Mouse (Mus musculus): ENCODE data around the gene Lbhd1. TPM values are rescaled to one million over a fixed set of nuclear protein-coding genes. Genes with fewer than 3 reads are reported as not detected.

The Lbhd1 gene
- polyA plus RNA-seq, 1 experiment, result 0.55 TPM

- Histone ChIP-seq H3K4me1 (ENCODE audit: control insufficient read depth, insufficient read depth, insufficient read length, low read length) (peaks cover 11% of the 10 kb centered on the region; the same call in 1 of the 2 replicates), H3K36me3 (ENCODE audit: control insufficient read depth, insufficient read depth, low read length) (peaks cover 26% of the 10 kb centered on the region), H3K4me3 (ENCODE audit: low read depth, low read length) (peak overlapping the region; percentile 87), H3K27me3 (ENCODE audit: control insufficient read depth, insufficient read depth, low read length) (no peaks in the 10 kb centered on the region), H3K27ac (ENCODE audit: insufficient read depth, low read depth, low read length) (peak overlapping the region; percentile 68; the same call in 1 of the 2 replicates)
- 38% methylated on average over 10 of the region's 10 CpGs for WGBS
- TF ChIP-seq POLR2A (IDR thresholded peaks at IDR 0.05; ENCODE audit: low read depth, low read length) (no peak), CTCF (IDR thresholded peaks at IDR 0.05; ENCODE audit: extremely low read depth, insufficient read length, insufficient replicate concordance, low read depth, low read length) (no peak)
These were observed 11.2 kb upstream of the Lbhd1 start for GRCm38 (mm10) chr19:8872266-8872840.

GRCm38 (mm10) chr19:8875031-8875430 is 8.5 kb upstream of the Lbhd1 start:
- peaks cover 8% of the 10 kb centered on the region; the same call in 1 of the 2 replicates for H3K4me1 ChIP-seq (ENCODE audit: control insufficient read depth, insufficient read depth, insufficient read length, low read length)
- TF ChIP-seq POLR2A (IDR thresholded peaks at IDR 0.05; ENCODE audit: low read depth, low read length) (no peak), CTCF (IDR thresholded peaks at IDR 0.05; ENCODE audit: extremely low read depth, insufficient read length, insufficient replicate concordance, low read depth, low read length) (no peak)
- no peak overlapping the region for H3K27ac ChIP-seq (ENCODE audit: insufficient read depth, low read depth, low read length)
- no peak overlapping the region for H3K4me3 ChIP-seq (ENCODE audit: low read depth, low read length)
- H3K36me3 ChIP-seq (ENCODE audit: control insufficient read depth, insufficient read depth, low read length), result peaks cover 28% of the 10 kb centered on the region
- WGBS, result 90% methylated on average over 7 of the region's 7 CpGs
- H3K27me3 ChIP-seq (ENCODE audit: control insufficient read depth, insufficient read depth, low read length), result no peaks in the 10 kb centered on the region

- peak; percentile 82; the same call in 1 of the 2 replicates for TF ChIP-seq POLR2A (IDR thresholded peaks at IDR 0.05; ENCODE audit: low read depth, low read length)
- TF ChIP-seq CTCF (IDR thresholded peaks at IDR 0.05; ENCODE audit: extremely low read depth, insufficient read length, insufficient replicate concordance, low read depth, low read length), result no peak
- Histone ChIP-seq H3K4me1 (ENCODE audit: control insufficient read depth, insufficient read depth, insufficient read length, low read length) (no peaks in the 10 kb centered on the region), H3K4me3 (ENCODE audit: low read depth, low read length) (peak within 1 kb of the TSS; percentile 84), H3K36me3 (ENCODE audit: control insufficient read depth, insufficient read depth, low read length) (peaks cover 9% of the 10 kb centered on the region), H3K27me3 (ENCODE audit: control insufficient read depth, insufficient read depth, low read length) (no peaks in the 10 kb centered on the region), H3K27ac (ENCODE audit: insufficient read depth, low read depth, low read length) (peak within 1 kb of the TSS; percentile 45)
- WGBS, result under 1% methylated on average over 42 of the region's 42 CpGs
These were observed 3.1 kb upstream of the Lbhd1 start, which contains the start of gene Uqcc3 for GRCm38 (mm10) chr19:8880311-8881033. Gene Uqcc3, minus strand, starts transcription at chr19:8880923.

- Histone ChIP-seq H3K27me3 (ENCODE audit: control insufficient read depth, insufficient read depth, low read length) (no peaks in the 10 kb centered on the region), H3K4me1 (ENCODE audit: control insufficient read depth, insufficient read depth, insufficient read length, low read length) (no peaks in the 10 kb centered on the region), H3K36me3 (ENCODE audit: control insufficient read depth, insufficient read depth, low read length) (peaks cover 5% of the 10 kb centered on the region), H3K4me3 (ENCODE audit: low read depth, low read length) (peak overlapping the region; percentile 84), H3K27ac (ENCODE audit: insufficient read depth, low read depth, low read length) (no peak overlapping the region)
- TF ChIP-seq CTCF (IDR thresholded peaks at IDR 0.05; ENCODE audit: extremely low read depth, insufficient read length, insufficient replicate concordance, low read depth, low read length) (no peak), POLR2A (IDR thresholded peaks at IDR 0.05; ENCODE audit: low read depth, low read length) (no peak)
- 4% methylated on average over 3 of the region's 3 CpGs for WGBS
These were observed 2.5 kb upstream of the Lbhd1 start for GRCm38 (mm10) chr19:8881034-8881392.

GRCm38 (mm10) chr19:8886916-8887584 is 3.5 kb downstream of the Lbhd1 start:
- TF ChIP-seq POLR2A (IDR thresholded peaks at IDR 0.05; ENCODE audit: low read depth, low read length) (no peak), CTCF (IDR thresholded peaks at IDR 0.05; ENCODE audit: extremely low read depth, insufficient read length, insufficient replicate concordance, low read depth, low read length) (no peak)
- WGBS, result 59% methylated on average over 1 of the region's 1 CpGs
- Histone ChIP-seq H3K4me3 (ENCODE audit: low read depth, low read length) (no peak overlapping the region), H3K27me3 (ENCODE audit: control insufficient read depth, insufficient read depth, low read length) (no peaks in the 10 kb centered on the region), H3K36me3 (ENCODE audit: control insufficient read depth, insufficient read depth, low read length) (peaks cover 5% of the 10 kb centered on the region; the same call in 1 of the 2 replicates), H3K4me1 (ENCODE audit: control insufficient read depth, insufficient read depth, insufficient read length, low read length) (no peaks in the 10 kb centered on the region; the same call in 1 of the 2 replicates), H3K27ac (ENCODE audit: insufficient read depth, low read depth, low read length) (no peak overlapping the region)

- Histone ChIP-seq H3K27ac (ENCODE audit: insufficient read depth, low read depth, low read length) (peak overlapping the region; percentile 35), H3K4me3 (ENCODE audit: low read depth, low read length) (peak overlapping the region; percentile 86), H3K36me3 (ENCODE audit: control insufficient read depth, insufficient read depth, low read length) (peaks cover 5% of the 10 kb centered on the region; the same call in 1 of the 2 replicates), H3K27me3 (ENCODE audit: control insufficient read depth, insufficient read depth, low read length) (no peaks in the 10 kb centered on the region), H3K4me1 (ENCODE audit: control insufficient read depth, insufficient read depth, insufficient read length, low read length) (no peaks in the 10 kb centered on the region; the same call in 1 of the 2 replicates)
- whole genome bisulfite sequencing, result 12% methylated on average over 19 of the region's 19 CpGs
- TF ChIP-seq CTCF (IDR thresholded peaks at IDR 0.05; ENCODE audit: extremely low read depth, insufficient read length, insufficient replicate concordance, low read depth, low read length) (no peak), POLR2A (IDR thresholded peaks at IDR 0.05; ENCODE audit: low read depth, low read length) (no peak)
These were observed 4.3 kb downstream of the Lbhd1 start for GRCm38 (mm10) chr19:8887585-8888463.

Data from small intestine, adult 2 months (tissue).